Mouse (Mus musculus) frontal cortex, postnatal 36 days (tissue): Measurements from ENCODE around the gene Itpripl2.

Experiments used
- DNase-seq, 2 experiments: peaks; one replicate each; pipeline ENCODE4 v3.0.0; 2022; ENCODE audit warnings: low spot score in 2 of 2

The Itpripl2 gene

GRCm38 (mm10) chr7:118488060-118488664, 3.6 kb downstream of the Itpripl2 start:
- no peak for DNase-seq

- no peak for DNase-seq
Measured at GRCm38 (mm10) chr7:118486917-118487316, 4.9 kb downstream of the Itpripl2 start.

GRCm38 (mm10) chr7:118483996-118484395, 7.8 kb downstream of the Itpripl2 start:
- no peak for DNase-seq

- no peak for DNase-seq
Measured at GRCm38 (mm10) chr7:118482001-118482400, 9.8 kb downstream of the Itpripl2 start.

GRCm38 (mm10) chr7:118481047-118481810, 10.5 kb downstream of the Itpripl2 start:
- no peak for DNase-seq

GRCm38 (mm10) chr7:118480160-118480709, 11.5 kb downstream of the Itpripl2 start:
- DNase-seq, result no peak

- no peak for DNase-seq
Measured at GRCm38 (mm10) chr7:118478835-118479312, 12.9 kb downstream of the Itpripl2 start.

- no peak for DNase-seq
Measured at GRCm38 (mm10) chr7:118476428-118476827, 15.3 kb downstream of the Itpripl2 start.

GRCm38 (mm10) chr7:118475008-118475705, 16.6 kb downstream of the Itpripl2 start:
- DNase-seq, result no peak

GRCm38 (mm10) chr7:118472886-118473285, 18.9 kb downstream of the Itpripl2 start:
- no peak for DNase-seq

GRCm38 (mm10) chr7:118468060-118468459, 23.7 kb downstream of the Itpripl2 start:
- DNase-seq, result no peak

- no peak for DNase-seq
Measured at GRCm38 (mm10) chr7:118464432-118464831, 27.3 kb downstream of the Itpripl2 start.

GRCm38 (mm10) chr7:118462818-118463762, 28.7 kb downstream of the Itpripl2 start:
- DNase-seq, result no peak

GRCm38 (mm10) chr7:118461400-118462136, 30.2 kb downstream of the Itpripl2 start:
- DNase-seq, result no peak

GRCm38 (mm10) chr7:118453722-118454121, 38.1 kb downstream of the Itpripl2 start:
- no peak for DNase-seq

GRCm38 (mm10) chr7:118452940-118453339, 38.8 kb downstream of the Itpripl2 start:
- no peak for DNase-seq

- peak; percentile 50 to 56 for DNase-seq
Measured at GRCm38 (mm10) chr7:118448134-118448967, 43.4 kb downstream of the Itpripl2 start, which contains the start of gene Syt17. Gene Syt17 (minus strand): TSS chr7:118448222.

- peak in 1 of 2 experiments; percentile 21 for DNase-seq
Measured at GRCm38 (mm10) chr7:118447291-118448133, 44.3 kb downstream of the Itpripl2 start.
